9 mouse cellular contexts compared by ENCODE assay signal in the genomic region with DNA sequence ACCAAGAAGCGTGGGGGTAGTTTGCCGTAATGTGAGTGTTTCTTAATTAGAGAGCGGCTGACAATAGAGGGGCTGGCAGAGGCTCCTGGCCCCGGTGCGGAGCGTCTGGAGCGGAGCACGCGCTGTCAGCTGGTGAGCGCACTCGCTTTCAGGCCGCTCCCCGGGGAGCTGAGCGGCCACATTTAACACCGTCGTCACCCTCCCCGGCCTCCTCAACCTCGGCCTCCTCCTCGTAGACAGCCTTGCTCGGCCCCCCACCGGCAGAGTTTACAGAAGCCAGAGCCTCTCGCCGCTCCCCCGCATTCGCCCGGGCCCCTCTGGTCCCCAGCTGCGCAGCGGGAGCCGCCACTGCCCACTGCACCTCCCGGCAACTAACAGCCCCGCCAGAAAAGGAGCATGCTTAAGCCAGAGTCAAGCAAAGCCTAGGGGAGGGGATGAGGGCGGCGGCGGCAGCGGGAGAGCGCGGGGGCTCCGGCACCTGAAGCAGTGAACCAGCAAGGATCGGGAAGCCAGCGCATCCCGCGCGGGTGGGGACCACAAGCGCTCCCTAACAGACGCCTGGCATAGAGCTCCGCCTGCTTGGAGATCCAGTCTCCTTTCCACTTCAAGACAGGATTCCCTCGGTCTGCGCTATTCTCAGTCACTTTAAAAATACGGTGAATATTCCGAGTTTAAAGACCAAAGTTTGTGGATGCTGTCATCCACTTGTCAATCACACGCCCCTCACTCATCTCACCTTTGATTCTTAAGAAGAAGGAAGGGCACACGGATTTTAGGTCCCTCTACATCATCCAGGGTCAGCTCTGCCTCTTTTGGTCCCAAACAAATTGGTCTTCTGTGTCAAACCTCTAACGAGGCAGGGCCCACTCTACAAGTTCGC. TPM values are rescaled to one million over a fixed set of nuclear protein-coding genes. Genes with fewer than 3 reads are reported as not detected.
A peak's percentile ranks its signal among the peaks of the same experiment; 100 is the strongest.
DNase-seq lines count a peak whose midpoint lies in the region; ATAC-seq lines count a peak whose summit lies in the region.
"Had no signal": no experiment of that assay in that cellular context is flagged by ENCODE, and none has a peak within 500 bp of the region (broad histone marks: within the 10 kb centered on the region; RNA-seq: fewer than 3 reads in every experiment).

No protein-coding gene starts in this region.

- peak overlapping the region; percentile 75 for H3K4me2 ChIP-seq in lung, embryonic 15.5 days
- H3K4me2 ChIP-seq in limb, embryonic 13.5 days (replicated peaks): peak overlapping the region; percentile 87
- peak overlapping the region; percentile 67 for H3K4me2 ChIP-seq in stomach, embryonic 14.5 days (replicated peaks; ENCODE audit: low read depth, low read length)

- peaks cover 16% of the 10 kb centered on the region for H3K4me1 ChIP-seq in lung, embryonic 15.5 days
- H3K4me1 ChIP-seq in limb, embryonic 13.5 days: peaks cover 15% of the 10 kb centered on the region
- peaks cover 4% of the 10 kb centered on the region; the same call in 1 of the 2 replicates for H3K4me1 ChIP-seq in stomach, embryonic 14.5 days (ENCODE audit: control insufficient read depth, insufficient read depth, low read length)

- H3K9me3 ChIP-seq in lung, embryonic 15.5 days: no peaks in the 10 kb centered on the region
- H3K9me3 ChIP-seq in limb, embryonic 13.5 days: no peaks in the 10 kb centered on the region
- H3K9me3 ChIP-seq in stomach, embryonic 14.5 days (ENCODE audit: control insufficient read depth, low read depth, low read length): no peaks in the 10 kb centered on the region; the same call in 1 of the 2 replicates

- DNase-seq in adrenal gland, adult (ENCODE audit: inconsistent age in 2 of 2, low spot score in 1 of 2): peak; percentile 6 to 33
- DNase-seq in adrenal gland, adult 18-20 months (ENCODE audit: low spot score in 2 of 2): no peak
- no peak for DNase-seq in lung, postnatal 4 days
- no peak for DNase-seq in yolk sac, embryonic 10.5 days (ENCODE audit: low spot score)

- no peak overlapping the region for H3K9ac ChIP-seq in lung, embryonic 15.5 days
- H3K9ac ChIP-seq in limb, embryonic 13.5 days: peak overlapping the region; percentile 54
- no peak overlapping the region for H3K9ac ChIP-seq in stomach, embryonic 14.5 days (replicated peaks; ENCODE audit: low read depth, low read length)

- peaks cover 77% of the 10 kb centered on the region for H3K27me3 ChIP-seq in lung, embryonic 15.5 days
- H3K27me3 ChIP-seq in limb, embryonic 13.5 days: peaks cover 83% of the 10 kb centered on the region
- H3K27me3 ChIP-seq in stomach, embryonic 14.5 days (ENCODE audit: control insufficient read depth, insufficient read depth, low read length): peaks cover 44% of the 10 kb centered on the region

- no peaks in the 10 kb centered on the region for H3K36me3 ChIP-seq in lung, embryonic 15.5 days
- H3K36me3 ChIP-seq in limb, embryonic 13.5 days: no peaks in the 10 kb centered on the region
- H3K36me3 ChIP-seq in stomach, embryonic 14.5 days (ENCODE audit: control insufficient read depth, insufficient read depth, low read length): no peaks in the 10 kb centered on the region

- peak overlapping the region; percentile 38 for H3K4me3 ChIP-seq in lung, embryonic 15.5 days
- H3K4me3 ChIP-seq in limb, embryonic 13.5 days: peak overlapping the region; percentile 47
- H3K4me3 ChIP-seq in stomach, embryonic 14.5 days (ENCODE audit: low read depth, low read length): peak overlapping the region; percentile 34

- ATAC-seq in lung, embryonic 15.5 days (ENCODE audit: borderline replicate concordance, extremely low read depth, low FRiP score, low TSS enrichment): peak; percentile 31; the same call in 1 of the 2 replicates
- peak; percentile 34 for ATAC-seq in granulocyte monocyte progenitor cell, adult 5-6 weeks (replicated peaks; ENCODE audit: poor library complexity, severe bottlenecking)
- ATAC-seq in limb, embryonic 13.5 days (ENCODE audit: low FRiP score, low read depth): 0 out of 2 replicates have a peak, but pooled peaks have one; percentile 15
- ATAC-seq in stomach, embryonic 14.5 days (ENCODE audit: insufficient number of reproducible peaks, insufficient read depth, low FRiP score, low read depth): peak; percentile 65; the same call in 1 of the 2 replicates

- 3% methylated on average over 52 of the region's 54 CpGs for WGBS in lung, embryonic 15.5 days
- under 1% methylated on average over 54 of the region's 54 CpGs for WGBS in limb, embryonic 13.5 days
- WGBS in stomach, embryonic 14.5 days: 2% methylated on average over 54 of the region's 54 CpGs

- H3K27ac ChIP-seq in lung, embryonic 15.5 days: no peak overlapping the region
- H3K27ac ChIP-seq in limb, embryonic 13.5 days: no peak overlapping the region
- no peak overlapping the region for H3K27ac ChIP-seq in stomach, embryonic 14.5 days (ENCODE audit: low read length)
- H3K27ac ChIP-seq: macrophage had no signal

RNA-seq across cellular contexts. Expression of a gene that starts 5.8 kb away (rescaled TPM):
- not detected for total RNA-seq in adrenal gland, adult 18-20 months (2021)
- polyA plus RNA-seq in lung, embryonic 15.5 days (2015; fragmentation: Nextera tagmentation; extraction: Ambion mirVana): not detected in 2 replicates
- total RNA-seq in granulocyte monocyte progenitor cell, adult 5-6 weeks (2014; fragmentation: Nextera tagmentation): not detected in 2 replicates
- not detected in 2 replicates for total RNA-seq in granulocyte monocyte progenitor cell, adult 5-6 weeks (2017)
- polyA plus RNA-seq in limb, embryonic 13.5 days (2015; fragmentation: Nextera tagmentation; extraction: Ambion mirVana): 0.06 TPM in 1 of 2 replicates, not detected in the other
- 0.38 TPM in 1 of 2 replicates, not detected in the other for polyA plus RNA-seq in stomach, embryonic 14.5 days (2014; fragmentation: Nextera tagmentation; extraction: Ambion mirVana)
- polyA plus RNA-seq: macrophage had no signal

Comparison
In these comparisons a context has a peak if more than half of its experiments do, and no peak if none do; other contexts are left out.
1. DNase-seq: peak in adrenal gland, adult (2 of 2); none in adrenal gland, adult 18-20 months (0 of 2), lung, postnatal 4 days (0 of 2) and yolk sac, embryonic 10.5 days (single experiment).
2. ATAC-seq: peak in every context shown above with its lines; median percentile 65 in stomach, embryonic 14.5 days; 34 in granulocyte monocyte progenitor cell, adult 5-6 weeks; 31 in lung, embryonic 15.5 days; 15 in limb, embryonic 13.5 days.
3. Peak in every context shown above with its lines, with median percentiles within 50 percentile points of each other: H3K4me2 ChIP-seq and H3K4me3 ChIP-seq.